Mouse (Mus musculus) right cerebral cortex, postnatal 25 days (tissue): ENCODE results near the gene Rilp.
A peak's percentile ranks its signal among the peaks of the same experiment; 100 is the strongest.
"Not testable (repeated sequence)": the region's sequence is repeated elsewhere in the genome, so short reads cannot be mapped to it uniquely, and the experiment has no call there.

Experiments
- DNase-seq: peaks from one replicate; pipeline ENCODE4 v3.0.0; 2022

The Rilp gene

DNA sequence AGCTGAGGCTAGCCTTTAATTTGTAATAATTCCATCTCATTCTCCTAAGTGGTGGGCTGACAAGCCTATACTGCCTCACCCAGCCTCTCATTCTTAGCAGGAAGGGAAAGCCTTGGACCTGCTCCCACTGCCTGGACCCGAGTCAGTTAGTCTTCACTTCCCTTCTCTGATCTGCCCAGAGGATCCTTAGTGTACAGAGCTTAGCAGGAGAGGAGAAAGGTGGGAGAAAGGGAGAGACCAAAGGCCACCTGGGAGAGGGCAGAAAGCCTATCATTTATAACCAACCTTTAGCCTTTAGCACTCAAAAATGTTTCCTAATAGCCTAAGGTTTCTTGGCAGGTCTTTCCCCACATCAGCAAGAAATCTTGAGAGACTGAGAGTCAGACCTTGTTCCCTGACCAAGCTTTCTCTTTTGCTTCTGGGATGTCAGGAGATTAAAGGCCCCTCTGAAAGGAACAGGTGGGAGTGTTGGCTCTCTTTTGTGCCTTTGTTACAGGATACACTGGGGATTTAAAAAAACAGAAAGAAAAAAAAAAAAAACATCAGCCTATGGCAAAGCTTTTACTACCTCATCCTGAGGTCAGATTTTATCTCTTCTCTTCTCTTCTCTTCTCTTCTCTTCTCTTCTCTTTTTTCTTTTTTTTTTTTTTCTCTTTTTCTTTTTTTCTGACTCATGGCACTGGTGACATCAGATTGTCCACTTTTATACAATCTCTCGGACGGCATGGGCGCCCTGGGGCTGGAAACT is 24.6 kb downstream of the Rilp start:
- DNase-seq: no peak

DNA sequence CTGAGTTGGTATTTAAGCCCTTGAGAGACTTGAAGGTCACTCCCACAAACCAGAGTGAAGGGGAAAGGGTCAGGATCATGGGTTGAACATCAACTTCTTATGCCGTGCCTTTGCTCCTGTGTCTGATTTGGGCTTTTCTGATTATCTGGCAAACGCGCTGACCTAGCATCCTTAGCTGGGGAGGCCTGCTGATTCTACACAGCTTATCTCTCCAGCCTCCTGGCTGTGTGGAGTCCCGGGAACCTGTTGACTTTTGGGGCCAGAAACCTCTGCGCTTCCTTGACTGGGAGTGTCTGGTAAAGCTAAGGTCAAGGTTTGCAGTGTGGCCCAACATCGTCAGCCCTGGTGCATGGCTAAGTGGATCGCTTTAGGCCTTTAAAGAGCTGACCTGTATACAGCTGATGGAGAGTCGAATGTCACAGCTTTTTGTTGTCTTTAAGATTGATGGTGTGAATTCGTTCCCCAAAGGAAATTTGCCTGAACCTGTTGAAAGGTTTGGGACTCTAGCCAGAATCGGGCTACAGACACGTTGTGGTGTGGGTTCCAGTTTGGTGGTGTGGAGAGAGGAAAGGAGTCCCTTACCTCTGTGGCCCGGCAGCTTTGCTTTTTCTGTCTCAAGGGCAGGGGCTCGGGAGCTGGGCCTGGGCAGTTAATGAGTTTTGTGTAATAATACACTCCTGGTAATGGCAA is 25.4 kb downstream of the Rilp start:
- no peak for DNase-seq

DNA sequence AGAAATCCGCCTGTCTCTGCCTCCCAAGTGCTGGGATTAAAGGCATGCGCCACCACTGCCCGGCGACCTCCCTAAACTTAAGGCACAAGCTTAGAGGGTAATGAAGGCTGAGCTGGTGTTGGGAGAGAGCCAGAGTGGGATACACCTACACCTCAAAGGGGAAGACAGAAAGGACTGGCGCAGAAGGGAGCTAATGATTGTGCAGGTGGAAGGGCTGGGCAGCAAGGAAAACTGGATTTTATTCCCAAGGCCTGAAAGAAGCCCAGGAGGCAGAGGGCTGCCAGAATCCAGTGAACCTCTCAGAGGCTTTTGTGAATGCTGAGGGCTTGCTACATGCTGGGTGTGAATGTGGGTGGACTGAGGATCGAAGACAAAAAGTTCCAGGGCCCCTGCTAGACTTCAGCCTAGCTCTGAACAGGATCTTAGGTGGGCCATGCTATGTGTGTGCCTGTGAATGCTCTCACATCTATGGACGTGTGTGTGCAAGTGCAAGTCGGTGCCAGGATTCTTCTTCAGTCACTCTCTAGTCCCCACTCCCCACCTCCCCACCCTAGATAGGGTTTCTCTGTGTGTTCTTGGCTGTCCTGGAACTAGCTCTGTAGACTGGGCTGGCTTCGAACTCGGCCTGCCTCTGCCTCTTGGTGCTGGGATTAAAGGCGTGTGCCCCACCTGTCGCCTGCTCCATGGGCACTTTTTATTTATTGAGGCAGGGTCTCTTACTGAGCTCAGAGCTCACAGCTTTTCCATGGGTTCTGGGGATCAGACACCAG is 26.5 kb downstream of the Rilp start:
- DNase-seq: no peak

DNA sequence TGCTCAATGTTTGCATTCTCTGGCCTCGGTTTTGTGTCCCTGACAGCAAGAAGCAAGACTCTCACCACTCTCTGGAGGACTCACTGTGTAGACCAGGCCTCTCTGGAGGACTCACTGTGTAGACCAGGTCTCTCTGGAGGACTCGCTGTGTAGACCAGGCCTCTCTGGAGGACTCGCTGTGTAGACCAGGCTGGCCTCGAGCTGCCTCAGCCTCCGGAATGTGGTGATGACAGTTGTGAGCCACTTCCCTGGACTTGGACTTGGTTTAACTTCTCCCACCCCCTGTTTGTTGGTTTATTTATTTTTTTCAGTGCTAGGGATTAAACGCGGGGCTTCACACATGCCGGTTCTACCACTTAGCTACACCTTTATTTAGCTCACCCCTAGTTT is 27.1 kb downstream of the Rilp start:
- DNase-seq: no peak

DNA sequence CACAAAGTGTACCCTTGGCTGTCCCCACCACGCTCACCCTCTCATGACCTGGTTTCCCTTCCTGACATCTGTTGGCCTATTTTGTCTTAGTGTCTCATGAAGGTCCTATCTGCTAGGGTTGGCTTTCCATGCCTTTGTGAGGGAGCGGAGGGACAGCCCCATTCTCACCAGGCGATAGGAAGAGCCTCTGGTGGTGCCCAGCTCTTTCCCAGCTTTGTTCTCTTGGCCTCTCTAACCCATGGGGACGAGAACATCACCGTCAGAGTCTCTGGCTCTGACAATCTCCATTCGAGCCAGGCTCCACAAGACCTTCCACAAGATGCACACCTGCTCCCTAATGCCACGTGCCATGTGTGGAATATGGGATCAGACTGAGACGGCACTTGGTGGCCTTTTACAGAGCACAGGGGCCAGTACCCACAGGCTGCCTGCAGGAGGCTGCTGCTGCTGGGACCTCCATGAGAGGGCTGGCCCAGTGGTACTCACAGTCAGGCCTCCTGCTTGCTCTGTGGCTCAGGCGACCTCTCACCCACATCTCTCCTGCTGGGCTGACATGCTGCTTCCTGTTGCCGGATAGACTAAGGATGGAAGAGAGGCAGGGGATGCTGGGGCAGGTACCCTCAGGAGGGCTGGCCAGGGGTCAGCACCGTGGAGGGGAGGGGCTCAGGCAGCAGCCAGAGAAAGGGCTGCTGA is 27.7 kb downstream of the Rilp start:
- no peak for DNase-seq

DNA sequence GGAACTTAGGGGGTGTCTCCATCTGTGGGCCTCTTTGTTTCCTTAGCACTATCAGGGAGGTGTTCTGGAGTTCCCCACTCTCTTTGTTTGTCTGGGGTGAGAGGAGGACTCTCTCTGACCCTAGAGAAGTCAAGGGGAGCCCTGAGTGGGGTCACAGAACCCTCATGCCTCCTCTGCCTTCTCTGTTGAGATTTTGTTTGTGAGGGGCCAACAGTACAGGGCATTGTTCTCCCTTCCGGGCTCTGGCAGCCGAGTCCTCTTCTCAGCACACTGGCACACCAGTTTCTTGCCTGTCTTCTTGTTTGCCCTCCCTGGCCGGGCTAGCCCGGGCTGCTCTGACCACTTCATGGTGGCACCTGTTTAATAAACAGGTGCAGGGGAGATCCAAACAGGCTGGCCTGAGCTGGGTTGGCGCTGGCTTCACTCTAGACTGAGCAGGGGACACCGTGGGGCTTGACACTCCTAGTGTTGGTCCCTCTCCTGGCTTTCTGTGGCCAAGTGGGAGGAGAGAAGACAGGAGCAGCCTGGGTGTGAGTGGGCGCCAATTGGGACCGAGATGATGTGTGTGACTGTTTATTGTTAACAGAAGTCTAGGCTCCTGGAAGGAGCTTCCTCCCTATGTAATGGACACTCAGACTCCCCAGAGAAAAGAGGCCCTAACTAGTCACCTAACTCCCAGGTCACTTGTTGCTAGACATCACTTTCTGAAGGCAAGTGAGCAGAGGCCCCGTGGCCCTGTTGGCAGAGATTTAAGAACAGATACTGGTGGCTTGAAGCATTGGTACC is 28.5 kb downstream of the Rilp start:
- DNase-seq: no peak

DNA sequence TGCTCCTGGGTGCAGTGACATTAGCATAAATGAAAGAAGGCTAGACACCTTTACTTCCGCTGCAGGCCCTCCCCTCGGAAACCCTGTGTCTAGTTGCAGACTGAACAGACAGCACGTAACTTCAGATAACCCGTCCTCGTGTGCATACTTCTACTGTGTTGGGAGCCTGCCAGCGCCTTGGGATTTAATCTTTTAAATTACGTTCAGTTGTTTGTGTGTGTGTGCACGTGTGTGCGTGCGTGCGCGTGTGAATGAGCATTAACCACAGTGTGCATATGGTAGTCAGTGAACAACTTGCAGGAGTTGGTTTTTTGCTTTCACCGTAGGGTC is 29.0 kb downstream of the Rilp start:
- DNase-seq: no peak

DNA sequence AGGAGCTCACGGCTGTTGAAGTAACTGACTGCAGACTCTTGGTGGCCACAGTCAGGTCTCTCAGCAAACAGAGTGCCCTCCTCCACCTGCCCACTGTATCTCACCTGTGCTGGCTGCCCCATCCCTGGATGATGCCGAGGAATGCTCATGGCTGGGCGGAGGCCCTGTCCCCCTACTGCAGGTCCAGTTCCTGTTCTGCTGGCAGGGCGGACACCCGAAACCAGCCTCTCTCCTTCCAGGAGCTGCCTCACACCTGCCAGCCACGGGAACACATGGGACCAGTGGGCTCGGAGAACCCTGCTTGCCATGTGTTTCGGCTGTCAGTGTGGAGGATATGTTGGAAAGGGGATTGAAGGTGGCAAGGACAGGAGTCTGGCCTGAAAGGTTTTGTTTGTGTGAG is 30.3 kb downstream of the Rilp start:
- DNase-seq: no peak

DNA sequence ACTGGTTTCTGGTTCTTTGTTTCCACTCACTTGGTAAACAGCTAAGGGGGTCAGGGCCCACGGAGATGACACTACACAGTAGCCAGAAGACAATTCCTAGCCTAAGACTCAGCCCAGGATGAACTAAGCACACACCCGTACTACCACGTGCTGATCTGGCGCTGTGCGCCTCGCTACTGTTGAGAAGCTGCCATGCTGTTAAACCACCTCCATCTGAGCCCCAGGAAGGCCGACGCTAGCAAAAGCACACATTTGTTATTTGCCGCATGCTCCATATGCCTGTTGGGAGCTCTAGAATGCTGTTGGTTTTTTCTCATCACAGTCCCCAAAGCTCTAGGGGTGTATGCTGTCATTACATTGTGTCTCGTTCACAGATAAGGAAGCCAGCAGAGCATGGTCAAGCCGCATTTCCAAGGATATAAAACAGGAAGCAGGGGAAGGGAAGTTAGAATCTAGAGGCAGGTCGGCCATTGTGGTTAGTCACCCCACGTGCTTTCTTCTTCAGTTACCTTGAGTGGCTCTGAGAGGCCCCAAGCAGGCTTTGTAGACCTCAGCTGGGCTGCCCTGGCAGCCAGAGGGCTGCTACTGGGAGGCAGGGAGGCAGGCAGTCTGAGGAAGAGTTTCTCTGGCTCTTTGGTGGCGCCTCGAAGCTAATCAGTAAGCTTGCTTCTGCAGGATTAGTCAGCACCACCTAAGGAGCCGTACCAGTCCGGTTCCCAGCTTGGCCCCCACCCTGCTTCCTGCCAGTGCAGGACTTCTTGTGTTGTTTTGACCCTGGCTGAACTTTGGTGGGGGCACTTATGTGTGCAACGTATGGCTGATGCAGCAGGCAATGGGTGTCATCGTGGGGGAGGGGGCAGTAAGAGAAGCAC is 31.1 kb downstream of the Rilp start:
- peak; percentile 57 for DNase-seq

DNA sequence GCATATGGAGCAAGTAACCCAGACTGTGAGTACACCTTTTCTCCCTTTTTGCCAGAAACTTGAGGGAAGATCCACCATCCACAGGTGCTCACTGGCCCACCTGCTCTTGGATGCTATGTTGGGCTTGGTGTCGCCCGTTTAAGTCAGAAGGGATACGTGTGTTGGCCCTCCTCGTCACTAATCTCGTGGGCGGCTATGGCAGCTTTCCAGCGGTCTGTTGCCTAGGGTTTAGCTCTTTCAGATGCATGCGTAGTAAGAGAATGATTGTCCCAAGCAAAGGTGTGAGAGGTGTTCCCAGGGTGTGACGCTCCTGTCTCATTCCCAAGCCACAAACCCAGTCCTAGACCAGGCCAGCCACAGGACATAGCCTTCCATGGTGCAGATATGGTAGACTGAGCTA is 34.8 kb downstream of the Rilp start:
- no peak for DNase-seq

DNA sequence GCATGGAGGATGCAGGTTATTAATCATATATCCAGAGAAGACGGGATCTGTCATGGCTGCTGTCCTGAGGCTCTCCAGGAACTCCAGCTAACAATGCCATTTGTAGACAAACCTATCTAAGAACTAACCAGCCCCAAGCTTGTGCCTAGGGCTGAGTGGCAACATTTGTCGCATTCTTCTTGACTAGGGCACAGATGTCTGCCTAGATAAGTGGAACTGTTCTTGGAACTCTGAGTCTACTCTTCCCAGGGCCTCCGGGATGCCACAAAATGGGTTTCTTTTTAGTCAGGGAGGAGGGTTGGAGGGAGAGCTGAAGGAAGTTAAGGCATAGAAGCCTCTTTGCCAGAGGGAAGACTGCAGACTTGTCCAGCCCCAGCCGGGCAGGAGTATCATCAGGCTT is 36.2 kb downstream of the Rilp start:
- DNase-seq: no peak

DNA sequence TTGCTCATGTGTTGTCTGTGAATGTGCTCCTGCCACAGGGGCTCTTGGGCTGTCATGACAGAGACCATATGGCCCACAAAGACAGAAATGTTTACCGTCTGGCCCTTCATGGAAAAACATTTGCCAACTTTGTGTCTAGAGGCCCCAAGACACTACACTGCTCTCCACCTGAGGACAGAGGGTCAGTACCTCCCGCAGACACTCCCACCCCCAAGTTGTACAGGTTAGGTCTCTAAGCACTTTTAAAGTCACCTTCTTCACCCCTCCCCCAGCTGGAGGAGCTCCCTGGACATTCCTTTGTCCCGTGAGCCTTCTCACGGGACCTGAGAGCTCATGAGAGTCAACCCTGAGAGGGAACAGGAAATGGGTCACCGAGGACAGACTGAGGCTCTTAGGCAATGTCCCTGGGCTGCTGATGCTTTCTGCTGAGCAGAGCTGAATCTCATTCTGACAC is 39.8 kb downstream of the Rilp start:
- no peak for DNase-seq

DNA sequence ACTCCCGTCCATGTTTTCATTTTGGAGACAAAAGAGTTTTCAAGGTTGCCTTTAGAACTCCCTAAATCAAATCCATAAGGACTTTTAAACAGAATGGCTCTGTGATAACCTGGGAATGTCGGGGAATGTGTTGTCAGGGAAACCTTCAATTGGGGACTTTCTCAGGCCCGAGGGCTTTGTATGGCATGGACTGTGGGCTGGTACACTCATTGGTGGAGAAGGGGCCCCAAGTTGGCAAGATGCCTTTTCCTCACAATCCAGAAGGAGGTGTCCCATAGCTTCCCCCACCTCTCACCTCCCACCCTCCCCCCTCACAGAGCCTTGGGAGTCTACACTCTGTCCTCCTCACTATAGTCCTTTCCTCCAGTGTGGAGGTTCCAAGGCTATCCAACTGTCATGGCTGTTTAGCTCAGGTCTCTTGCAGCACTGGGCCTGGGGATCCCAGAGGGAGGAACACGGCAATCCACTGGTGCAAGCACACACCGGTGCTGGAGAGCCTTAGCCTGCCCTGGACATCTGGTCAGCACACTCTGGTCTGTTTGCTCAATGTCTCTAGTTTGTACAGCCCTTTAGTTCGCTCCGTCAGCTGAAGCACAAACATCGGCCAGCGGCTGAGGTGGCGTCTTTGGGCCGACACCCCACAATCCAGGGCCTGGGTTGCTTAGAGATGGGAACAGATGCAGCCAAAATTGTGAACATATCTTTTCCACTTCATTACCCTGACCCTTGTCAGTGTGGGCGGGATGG is 40.5 kb downstream of the Rilp start:
- DNase-seq: no peak

DNA sequence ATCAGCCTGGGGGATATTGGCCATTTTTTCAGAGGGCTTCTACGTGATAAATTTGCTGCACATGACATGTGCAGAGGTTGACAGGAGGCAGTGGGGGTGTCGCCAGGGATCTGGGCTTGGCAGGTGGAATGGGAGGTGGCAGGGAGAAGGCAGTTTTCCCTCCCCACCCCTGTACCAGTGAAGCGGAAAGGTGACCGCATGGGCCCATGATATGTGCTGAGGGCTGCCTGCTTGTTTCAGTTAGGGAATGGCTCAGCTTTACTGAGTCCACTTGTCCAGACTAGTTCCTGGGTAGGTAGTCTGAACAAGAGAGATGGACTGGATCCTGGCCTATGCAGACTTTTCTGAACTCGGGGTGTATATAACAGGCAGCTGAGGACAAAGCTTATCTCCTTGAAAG is 41.4 kb downstream of the Rilp start:
- no peak for DNase-seq

DNA sequence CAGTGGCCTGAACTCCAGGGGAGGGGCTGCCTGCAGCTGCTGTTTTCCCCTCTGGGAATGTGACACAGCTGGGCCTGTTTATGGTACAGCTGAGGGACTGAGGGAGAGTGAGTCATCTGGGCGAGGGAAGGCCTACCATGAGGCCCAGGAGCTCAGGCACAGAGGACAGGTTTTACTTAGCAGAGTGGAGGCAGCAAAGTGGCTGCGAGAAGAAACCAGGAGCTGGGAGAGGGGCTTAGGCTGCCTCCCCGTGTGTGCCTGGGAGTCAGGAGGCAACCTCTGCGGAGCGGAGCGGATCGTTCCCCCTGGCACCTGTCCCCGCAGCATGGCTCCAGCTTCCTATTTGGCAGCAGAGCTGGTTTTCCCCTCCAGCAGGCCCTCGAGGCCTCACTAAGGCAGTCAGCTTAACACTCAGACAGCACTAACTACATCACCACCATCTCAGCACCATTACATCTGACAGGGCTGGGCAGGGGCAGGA is 42.1 kb downstream of the Rilp start:
- peak; percentile 53 for DNase-seq

DNA sequence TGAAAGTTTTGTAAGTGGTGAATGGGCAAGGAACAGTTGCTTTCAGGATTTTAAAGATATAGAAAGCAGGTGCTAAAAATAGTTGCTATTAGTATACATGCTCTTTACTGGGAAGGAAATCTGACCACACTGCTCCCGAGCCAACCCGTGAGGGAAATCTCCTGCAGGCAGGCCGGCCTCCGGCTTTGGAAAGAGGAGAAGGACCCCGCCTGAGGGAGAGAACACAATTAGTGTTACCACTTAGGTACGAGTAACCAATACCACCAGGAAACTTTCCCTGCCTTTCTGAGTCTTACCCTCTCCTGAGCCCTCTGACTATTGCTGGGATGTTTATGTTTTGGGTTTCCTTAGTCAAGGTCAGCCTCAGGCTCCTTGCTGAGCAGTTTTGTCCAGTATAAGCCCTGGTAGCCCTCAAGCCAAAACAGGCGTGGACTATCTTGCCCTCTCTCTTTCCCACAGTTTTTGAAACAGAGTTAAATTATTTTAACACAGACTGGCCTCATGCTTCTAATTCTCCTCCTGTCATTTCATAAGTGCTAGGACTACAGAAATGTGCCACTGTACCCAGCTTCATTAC is 43.1 kb downstream of the Rilp start:
- DNase-seq: no peak

DNA sequence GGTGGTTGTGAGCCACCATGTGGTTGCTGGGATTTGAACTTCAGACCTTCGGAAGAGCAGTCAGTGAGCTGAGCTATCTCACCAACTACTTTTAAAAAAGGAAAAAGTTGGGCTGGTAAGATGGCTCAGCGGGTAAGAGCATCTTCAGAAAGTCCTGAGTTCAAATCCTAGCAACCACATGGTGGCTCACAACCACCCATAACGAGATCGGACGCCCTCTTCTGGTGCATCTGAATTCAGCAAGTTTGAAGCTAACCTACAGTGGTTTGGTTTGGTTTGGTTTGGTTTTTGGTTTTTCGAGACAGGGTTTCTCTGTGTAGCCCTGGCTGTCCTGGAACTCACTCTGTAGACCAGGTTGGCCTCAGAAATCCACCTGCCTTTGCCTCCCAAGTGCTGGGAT is 46.1 kb downstream of the Rilp start:
- not testable (repeated sequence) for DNase-seq

DNA sequence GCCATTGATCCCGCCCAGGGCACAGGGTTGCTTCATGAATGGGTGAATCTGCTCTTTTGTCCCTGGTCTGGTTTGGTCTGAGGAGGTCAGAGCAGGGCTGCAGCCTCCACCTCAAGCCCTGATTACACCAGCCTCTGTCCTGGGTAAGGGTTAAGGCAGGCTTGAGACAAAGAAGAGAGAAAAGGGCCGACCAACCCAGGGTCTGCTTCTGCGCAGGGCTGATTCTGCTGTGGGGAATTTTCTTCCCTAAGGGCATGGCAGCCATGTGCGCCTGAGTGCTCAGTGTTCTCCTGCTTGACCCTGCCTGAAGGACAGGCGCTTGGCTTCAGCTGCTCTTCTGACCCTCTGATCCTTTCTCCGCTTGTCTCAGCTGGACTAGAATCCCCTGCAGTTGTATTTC is 47.2 kb downstream of the Rilp start:
- no peak for DNase-seq

DNA sequence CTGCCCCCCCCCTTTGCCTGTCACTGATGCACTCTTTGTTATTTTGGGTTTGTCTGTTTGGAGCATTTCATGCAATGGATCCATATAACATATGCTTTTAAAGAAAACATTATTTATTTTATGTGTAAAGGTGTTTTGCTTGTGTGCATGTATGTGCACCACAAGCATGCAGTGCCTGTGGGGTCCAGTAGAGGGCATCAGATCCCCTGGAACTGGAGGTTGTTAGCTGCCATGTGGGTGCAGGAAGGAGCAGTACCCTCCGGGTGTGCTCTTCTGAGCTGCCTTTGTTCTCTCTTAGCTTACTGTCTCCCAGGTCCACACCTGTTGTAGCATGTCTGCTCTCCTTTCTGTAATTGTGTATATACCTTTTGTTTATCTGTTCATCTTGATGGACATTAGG is 48.2 kb downstream of the Rilp start:
- DNase-seq: no peak

DNA sequence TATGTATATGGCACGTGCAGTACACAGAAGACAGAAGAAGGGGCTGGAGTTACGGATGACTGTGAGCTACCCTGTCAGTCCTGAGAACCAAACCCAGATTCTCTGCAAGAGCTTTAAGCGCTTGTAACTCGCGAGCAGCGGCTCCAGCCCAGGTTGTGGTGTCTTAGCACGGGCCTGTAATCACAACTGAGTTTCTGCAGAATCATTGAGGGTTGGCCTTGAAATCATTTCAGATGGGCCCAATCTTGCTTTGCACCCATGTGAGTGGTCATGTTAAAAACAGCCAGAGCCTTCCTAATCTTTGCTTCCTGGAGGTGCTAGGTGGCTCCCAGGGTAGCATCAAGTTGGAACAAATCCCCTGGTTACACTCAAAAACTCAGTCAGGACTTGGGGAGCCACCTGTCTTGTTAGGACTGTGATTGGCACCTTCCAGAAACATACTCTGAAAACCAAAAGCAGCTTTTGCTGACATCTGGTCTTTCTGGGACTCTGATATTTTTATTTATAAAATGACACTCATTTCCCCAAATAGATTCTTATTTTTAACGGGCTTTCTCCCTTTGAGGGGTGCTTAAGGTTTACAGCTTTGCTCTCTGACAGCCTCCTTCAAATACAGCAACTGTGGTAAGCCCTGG is 50.1 kb downstream of the Rilp start:
- no peak for DNase-seq
